Mouse (Mus musculus) liver, postnatal 0 days (tissue): ENCODE results near the gene Fndc3a.

Source experiments
- CTCF ChIP-seq: sonication (generic); IDR thresholded peaks from 2 replicates; pipeline ENCODE4 v1.5.1; 2016; ENCODE audit warnings: antibody characterized with exemption, low read depth
- EP300 ChIP-seq: IDR thresholded peaks from 2 replicates; pipeline ENCODE4 v1.6.1; 2016; ENCODE audit warnings: antibody characterized with exemption, low read depth, mild to moderate bottlenecking

GRCm38 (mm10) chr14:72602521-72603193, 107.1 kb downstream of the Fndc3a start:
- TF ChIP-seq EP300 (no peak), CTCF (no peak)
